Mouse (Mus musculus): ENCODE data around the gene Hrh2. TPM values are rescaled to one million over a fixed set of nuclear protein-coding genes. Genes with fewer than 3 reads are reported as not detected.

Hrh2 gene
- total RNA-seq, 1 experiment from 2014 or later = 31.4 TPM

DNA sequence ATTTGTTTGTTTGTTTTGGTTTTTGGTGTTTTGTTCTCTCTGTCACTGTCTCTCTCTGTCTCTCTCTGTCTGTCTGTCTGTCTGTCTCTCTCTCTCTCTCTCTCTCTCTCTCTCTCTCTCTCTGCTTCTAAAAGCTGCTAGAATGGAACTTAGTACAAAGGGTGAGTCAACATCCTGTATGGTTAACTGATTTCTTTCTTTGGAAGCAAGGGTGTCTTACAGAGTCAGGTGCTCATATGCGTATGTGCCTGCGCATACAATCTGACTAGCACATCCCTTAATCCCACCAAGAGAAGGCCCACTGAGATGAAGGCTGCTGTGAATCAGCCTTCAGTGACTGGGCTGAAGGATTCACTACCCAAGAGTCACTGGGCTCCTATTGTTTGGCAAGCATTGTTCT is 18.0 kb upstream of the Hrh2 start:
- no peak for ATAC-seq (ENCODE audit: extremely low read depth, insufficient number of reproducible peaks, low FRiP score, poor library complexity, severe bottlenecking)

DNA sequence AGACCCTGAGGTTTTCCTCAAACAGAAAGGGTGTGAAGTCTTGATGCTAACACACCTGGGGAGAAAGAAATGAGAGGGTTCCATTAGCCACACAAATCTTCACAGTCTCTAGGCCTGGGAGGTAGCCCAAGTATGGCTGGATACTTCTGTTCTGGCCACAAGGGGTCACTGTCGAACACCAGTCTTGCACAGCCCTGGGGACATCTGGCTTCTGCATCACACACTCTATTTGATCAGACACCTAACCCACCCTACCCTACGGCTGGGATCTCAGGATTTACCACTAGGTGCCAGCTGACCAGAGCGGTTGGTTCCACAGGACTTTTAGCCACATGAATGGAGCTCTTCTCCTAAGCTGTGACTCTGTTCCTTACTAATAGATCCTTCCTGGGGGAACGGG is 17.2 kb upstream of the Hrh2 start:
- ATAC-seq (ENCODE audit: extremely low read depth, insufficient number of reproducible peaks, low FRiP score, poor library complexity, severe bottlenecking) = peak; percentile 69

DNA sequence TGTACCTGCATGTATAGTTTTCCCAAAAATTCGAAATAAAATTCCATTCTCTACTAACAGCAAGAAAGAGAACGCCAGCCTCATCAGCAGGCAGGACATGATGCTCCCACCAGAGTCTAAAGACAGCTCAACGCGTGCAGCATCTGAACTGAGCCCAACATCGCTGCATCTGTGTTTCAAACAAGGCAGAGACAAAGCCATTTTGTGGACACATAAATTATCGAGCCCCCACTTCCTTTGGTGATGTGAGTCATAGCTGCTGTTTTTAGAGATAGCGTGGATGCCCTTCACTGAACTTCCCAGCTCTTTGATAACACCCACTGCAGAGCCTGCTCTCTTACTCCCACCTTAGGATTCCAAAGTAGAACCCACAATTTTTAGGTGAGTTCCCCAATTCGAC is 16.5 kb upstream of the Hrh2 start:
- no peak for ATAC-seq (ENCODE audit: extremely low read depth, insufficient number of reproducible peaks, low FRiP score, poor library complexity, severe bottlenecking)

DNA sequence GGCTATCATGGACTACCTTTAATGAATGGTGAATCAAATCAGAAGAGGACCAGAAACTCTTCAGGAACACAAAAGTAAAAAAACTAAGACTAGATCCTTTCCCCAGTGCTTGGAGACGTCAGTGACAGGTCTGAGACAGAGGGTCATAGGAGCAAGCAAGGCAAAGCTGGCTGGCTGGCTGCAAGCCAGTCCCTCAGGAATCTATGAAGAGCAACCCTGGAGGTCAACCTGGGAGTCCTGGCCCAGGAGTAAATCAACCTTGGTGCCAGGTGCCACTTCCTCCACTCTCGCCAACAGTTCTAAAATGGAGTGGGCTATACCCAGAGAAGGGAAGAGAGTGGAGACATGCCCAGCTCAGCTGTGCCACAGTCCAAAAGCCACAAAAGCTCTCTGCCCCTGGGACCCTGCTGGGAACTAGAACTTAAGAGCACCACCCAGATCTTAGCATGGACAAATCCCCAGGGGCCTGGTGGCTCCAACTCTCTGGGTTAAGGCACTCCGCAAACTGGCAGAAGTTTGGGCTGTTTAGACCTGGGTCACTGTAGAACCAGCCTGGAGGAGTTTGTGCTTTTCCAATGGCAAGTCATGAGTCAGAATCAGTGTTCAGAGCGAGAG is 15.4 kb upstream of the Hrh2 start:
- no peak for ATAC-seq (ENCODE audit: extremely low read depth, insufficient number of reproducible peaks, low FRiP score, poor library complexity, severe bottlenecking)

DNA sequence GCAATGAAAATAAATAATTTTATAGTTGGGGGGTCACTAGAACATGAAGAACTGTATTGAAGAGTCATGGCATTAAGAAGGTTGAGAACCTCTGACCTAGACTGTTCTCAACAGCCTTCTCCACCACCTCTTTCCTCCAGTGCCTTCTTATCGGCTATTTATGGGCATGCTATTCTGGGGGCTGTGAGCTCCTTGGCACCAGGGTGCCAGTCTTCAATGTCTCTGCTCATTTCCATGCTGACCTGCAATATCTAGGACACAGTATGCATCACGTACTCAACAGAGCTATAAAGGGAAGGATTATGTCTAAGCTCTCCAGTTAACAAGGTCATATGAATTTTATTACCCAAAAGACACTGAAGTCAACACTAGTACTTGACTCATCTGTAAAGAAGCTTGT is 14.6 kb upstream of the Hrh2 start:
- ATAC-seq (ENCODE audit: extremely low read depth, insufficient number of reproducible peaks, low FRiP score, poor library complexity, severe bottlenecking) = no peak

DNA sequence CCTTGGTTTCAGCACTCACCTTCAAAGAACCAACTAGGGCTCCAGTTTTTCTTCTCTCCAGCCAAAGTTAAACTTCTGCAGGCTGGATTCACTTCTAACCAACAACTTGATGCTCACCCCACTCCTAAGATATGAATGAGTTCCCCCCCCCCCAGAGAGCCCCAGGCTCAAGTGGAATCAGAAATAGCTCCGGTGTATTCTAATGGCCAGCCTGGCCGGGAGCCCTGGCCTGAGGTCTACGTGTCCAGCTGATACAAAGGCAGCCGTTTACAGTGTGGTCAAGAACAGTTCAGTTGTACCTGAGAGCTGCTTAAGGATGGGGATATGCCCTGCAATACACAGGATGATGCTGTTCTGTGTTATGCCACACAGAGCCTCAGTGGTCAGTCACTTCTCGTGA is 13.3 kb upstream of the Hrh2 start:
- no peak for ATAC-seq (ENCODE audit: extremely low read depth, insufficient number of reproducible peaks, low FRiP score, poor library complexity, severe bottlenecking)

DNA sequence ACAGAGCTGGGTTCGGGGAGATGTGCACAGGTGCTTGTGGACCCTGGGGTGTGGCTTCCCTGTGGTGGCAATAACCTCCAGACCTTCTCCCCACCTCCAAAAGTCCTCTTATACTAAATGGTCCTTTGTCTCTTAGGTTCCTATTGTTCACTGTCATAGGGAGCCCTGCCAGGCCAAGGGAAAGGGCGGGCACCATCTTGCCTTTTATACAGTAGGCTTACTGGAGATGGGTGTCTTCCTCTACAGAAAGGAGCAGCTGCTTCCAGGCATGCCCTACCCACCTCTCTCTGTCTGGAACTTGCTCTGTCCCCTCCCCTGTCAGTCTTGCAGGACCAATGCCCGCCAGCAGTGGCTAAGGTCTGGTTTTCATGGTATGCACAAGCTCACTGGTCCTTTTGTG is 12.0 kb upstream of the Hrh2 start:
- no peak for ATAC-seq (ENCODE audit: extremely low read depth, insufficient number of reproducible peaks, low FRiP score, poor library complexity, severe bottlenecking)

DNA sequence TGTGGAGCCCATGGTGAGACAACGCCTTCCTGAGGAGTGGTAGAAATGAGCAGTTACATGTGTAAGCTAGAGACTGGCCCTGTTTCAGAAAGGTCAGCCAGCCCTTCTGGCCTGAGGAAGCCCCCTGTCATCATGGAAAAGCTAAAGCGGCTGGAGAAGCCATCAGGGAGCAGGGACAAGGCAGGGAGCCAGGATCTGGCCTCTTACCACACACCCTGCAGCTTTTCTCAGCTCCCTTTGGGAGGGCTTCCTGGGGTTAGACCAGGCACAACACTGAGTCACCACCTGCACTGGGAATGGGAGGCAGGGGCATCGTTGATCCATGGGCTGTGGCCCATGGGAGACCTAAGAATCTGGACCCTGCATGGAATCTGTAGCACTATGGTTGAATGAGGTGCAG is 11.5 kb upstream of the Hrh2 start:
- no peak for ATAC-seq (ENCODE audit: extremely low read depth, insufficient number of reproducible peaks, low FRiP score, poor library complexity, severe bottlenecking)

DNA sequence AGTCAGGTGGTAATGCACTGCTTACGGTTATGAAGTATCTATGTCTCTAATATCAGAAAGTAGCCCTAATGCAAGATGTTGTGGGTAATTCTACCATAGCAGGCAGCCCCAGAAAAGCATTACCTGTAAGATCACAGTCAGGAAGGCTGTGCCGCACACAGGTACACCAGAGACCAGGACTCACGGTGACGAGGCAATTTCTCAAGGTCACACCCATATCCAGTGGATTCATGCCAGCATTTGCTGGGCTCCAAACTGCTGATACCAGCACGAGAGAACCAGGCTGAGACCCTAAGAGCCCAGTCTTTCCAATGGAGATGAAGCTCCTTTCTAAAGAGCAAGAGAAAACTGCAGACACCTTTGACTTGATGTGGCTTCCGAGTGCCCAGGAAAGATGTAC is 10.6 kb upstream of the Hrh2 start:
- ATAC-seq (ENCODE audit: extremely low read depth, insufficient number of reproducible peaks, low FRiP score, poor library complexity, severe bottlenecking) = no peak

DNA sequence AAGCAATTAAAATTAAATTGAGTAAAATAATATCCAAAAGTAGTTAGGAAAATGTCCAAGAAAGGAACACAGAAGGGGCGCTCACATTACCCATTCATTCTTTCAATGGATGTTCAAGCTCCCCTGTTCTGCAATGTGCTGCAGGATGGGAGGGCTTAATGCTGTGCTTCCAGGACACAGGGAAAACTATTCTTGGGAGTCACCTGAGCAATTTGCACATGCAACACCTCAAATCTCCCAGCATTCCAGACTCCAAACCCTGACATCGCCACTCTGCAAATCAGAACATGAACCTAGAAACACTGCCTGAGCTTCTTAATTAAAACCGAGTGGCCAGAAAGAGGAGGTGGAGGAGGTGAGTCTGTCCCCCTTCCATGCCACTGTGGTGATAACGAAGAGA is 10.0 kb upstream of the Hrh2 start:
- no peak for ATAC-seq (ENCODE audit: extremely low read depth, insufficient number of reproducible peaks, low FRiP score, poor library complexity, severe bottlenecking)

DNA sequence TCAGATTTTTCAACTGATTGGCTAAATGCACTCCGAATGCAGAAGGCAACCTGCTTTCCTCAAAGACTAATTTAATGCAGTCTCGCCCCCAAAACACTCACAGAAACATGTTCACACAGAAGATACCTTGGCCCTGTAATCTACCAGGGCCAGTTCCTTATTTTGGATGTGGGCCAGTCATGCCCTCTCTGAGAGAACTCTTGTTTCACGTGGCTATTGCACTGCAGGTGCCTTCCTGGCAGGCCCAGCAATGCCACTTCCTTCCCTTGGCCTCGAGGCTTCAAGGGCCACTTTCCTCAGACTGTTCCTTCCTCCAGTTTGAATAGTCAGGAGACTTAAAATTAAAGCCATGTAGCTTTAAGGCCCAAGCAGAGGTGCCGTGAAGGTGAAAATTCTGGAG is 5.5 kb upstream of the Hrh2 start:
- ATAC-seq (ENCODE audit: extremely low read depth, insufficient number of reproducible peaks, low FRiP score, poor library complexity, severe bottlenecking) = peak; percentile 57

DNA sequence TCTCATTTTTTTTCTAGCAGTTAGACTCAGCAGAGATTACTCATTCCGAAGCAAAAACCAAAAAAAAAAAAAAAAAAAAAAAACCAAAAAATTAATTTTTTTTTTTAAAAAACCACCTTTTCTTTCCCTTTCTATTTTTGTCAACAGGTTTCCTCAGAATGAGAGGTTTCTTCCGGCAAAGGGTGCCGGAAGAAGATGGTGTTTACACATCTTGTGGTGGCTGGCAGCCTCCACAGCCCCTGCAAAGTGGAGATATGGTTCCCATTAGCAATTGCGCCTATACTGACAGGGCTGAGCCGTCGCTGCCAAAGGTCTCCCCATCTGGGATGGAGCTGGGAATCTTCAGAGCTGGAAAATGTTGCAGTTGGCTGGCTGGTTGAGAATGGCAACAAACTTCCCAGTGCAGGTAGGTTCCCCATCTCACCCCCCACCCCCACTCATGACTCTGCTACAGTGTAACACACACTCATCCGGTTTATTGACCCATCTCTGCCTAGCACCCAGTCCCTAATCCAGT is 3.7 kb upstream of the Hrh2 start:
- no peak; the same call in 1 of the 2 replicates for ATAC-seq (ENCODE audit: extremely low read depth, insufficient number of reproducible peaks, low FRiP score, poor library complexity, severe bottlenecking)

DNA sequence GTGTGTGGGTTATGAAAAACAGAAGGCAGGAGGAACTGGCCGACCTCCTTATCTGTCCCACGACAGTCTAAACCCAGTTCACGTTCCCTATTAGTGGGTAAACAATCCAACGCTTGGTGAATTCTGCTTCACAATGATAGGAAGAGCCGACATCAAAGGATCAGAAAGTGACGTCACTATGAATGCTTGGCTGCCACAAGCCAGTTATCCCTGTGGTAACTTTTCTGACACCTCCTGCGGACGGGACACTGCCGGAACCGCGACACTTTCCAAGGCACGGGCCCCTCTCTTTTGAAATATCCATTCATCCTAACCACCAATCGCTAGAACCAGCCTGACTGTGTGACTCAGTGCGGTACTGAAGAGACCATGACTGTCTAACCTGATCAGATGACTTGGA is 2.0 kb upstream of the Hrh2 start:
- ATAC-seq (ENCODE audit: extremely low read depth, insufficient number of reproducible peaks, low FRiP score, poor library complexity, severe bottlenecking) = no peak

DNA sequence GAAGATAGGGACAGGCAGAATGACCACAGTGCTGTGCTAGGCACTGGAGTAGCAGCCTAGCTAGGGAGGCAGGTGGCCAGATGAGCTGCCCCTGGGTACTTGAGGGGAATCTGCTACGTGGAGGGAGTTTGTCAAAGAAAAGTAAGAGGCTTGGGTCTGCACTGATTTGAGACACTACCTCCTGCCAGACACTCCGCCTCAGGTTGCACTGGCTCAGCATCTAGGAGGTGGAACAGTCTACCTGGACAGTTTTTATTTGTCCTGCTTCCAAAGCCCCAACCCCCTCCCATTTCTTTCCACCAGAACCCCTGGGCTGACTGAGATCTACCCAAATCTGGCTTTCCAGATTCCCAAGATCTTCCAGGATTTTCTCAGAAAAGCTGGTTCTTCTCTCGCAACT is 748 bp upstream of the Hrh2 start:
- no peak for ATAC-seq (ENCODE audit: extremely low read depth, insufficient number of reproducible peaks, low FRiP score, poor library complexity, severe bottlenecking)

DNA sequence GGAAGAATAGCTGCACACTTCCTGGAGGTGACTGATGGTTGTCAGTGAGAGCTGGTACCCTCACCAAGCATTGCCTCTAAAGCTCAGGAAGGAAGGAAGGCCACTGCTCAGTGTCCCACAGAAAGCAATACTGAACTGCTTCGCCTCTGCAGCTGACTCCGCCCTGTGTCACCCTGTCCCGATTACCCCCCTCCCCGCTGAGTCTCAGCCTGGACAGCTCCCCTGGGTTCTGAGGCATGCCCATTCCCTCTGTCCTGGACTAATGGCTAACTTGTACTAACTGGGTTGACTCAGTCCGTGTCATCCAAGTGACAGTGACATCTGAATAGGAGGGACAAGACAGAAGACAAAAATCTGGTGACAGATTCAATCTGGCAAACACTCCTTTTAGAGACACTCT is 1.7 kb downstream of the Hrh2 start:
- no peak for ATAC-seq (ENCODE audit: extremely low read depth, insufficient number of reproducible peaks, low FRiP score, poor library complexity, severe bottlenecking)

DNA sequence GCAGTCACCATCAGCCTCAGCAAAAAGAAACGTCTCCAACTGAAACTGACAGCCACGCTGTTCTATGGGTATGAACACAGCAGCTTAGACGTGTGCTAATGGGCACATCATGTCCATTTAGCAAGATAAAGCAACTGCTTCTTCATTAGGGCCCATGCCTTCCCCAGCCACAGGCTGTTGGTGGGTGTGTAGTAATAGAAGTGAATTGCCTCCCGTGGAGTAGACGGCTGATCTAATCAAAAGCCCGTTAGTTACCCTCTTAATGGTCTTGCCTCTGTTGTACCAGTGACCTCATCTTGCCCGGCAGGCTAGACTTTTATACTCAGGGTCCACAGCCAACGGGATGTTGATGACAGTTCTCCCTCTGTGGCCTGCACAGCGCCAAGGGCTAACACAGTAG is 7.1 kb downstream of the Hrh2 start:
- ATAC-seq (ENCODE audit: extremely low read depth, insufficient number of reproducible peaks, low FRiP score, poor library complexity, severe bottlenecking) = no peak

DNA sequence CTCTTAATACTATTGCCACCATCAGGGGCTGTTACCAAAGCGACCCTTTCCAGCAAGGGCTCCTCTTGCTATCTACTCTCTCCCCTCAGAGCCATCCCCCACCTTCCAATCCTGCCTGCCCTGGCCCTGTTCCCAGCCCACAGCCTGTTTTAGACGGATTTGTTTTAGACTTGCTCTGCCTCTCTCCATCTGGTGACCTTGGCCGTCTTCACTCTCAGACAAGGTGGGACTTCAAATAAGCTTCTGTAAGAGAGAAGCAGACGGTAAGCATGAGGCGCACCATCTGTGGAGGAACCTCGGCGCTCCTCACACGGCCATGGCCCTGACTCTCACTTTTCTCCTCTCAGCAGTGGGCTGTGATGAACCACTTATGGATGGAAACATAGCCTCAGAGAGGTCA is 10.5 kb downstream of the Hrh2 start:
- no peak for ATAC-seq (ENCODE audit: extremely low read depth, insufficient number of reproducible peaks, low FRiP score, poor library complexity, severe bottlenecking)

DNA sequence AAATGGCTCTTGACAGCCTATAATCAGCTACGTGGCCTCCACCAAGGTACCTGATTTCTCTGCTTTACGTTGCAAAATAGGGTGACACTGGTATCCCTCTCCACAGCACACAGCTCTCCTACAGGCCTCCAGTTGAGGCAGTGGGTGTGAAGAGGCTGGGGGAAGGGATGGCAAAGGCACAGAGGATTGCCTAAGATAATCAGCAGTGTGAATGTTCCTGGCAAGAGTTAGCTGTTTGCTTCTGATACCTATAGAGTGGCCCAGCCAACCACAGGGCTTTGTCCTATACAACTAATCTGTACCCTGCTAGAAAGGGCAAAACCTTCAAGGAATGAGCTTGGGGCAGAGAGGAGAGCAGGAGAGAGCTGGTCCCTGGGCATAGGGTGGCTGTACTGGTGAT is 11.5 kb downstream of the Hrh2 start:
- no peak for ATAC-seq (ENCODE audit: extremely low read depth, insufficient number of reproducible peaks, low FRiP score, poor library complexity, severe bottlenecking)

DNA sequence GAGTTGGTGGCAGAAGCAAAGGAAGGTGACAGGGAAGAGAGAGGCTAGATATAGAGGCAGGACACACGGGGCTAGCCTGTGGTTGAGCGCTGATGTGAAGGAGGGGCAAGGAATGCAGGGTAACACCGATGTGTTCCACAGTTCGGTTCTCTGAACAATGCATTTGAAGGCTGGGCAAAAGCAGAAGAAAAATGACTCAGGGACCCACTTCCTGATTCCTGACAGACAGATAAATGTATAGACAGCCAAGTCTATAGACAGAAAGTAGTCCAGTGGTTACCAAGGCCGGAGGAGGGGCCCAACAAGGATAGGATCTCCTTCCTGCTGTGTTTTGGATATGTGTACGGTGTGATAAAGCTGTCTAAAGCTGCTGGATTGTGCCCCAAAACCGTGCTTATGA is 13.3 kb downstream of the Hrh2 start:
- ATAC-seq (ENCODE audit: extremely low read depth, insufficient number of reproducible peaks, low FRiP score, poor library complexity, severe bottlenecking) = no peak

DNA sequence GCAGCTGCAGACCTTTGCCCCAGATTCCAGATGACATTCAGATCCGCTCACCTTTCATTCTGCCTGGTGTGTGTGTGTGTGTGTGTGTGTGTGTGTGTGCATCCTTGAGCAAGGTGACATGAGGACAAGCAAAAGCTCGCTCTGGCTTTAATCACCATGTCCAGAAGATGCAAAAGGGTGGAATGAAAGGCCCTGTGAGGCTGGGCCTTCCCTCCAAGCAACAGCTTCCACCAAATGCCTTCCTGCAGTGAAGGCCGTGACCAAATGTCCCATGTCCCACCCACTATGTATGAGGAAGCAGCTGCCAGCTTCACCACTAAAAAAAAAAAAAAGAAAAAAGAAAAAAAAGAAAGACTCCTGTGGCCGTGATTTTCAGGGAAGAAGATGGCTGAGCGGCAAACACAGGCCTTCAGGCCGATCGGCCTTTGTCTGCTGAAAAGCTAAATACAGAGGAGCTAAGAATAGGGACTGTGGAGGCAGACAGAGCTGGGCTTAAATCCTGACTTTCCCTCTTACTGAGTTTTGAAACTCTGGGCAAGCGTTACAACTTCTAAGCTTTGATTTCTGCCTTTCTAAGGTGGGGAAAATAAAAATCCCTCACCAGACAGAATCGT is 14.3 kb downstream of the Hrh2 start:
- ATAC-seq (ENCODE audit: extremely low read depth, insufficient number of reproducible peaks, low FRiP score, poor library complexity, severe bottlenecking) = no peak

All from neutrophil, adult 5-6 weeks (primary cell).